Mouse (Mus musculus): Measurements from ENCODE around the gene BC024978.
"Not testable (repeated sequence)": the region's sequence is repeated elsewhere in the genome, so short reads cannot be mapped to it uniquely, and the experiment has no call there.

Gene BC024978

GRCm38 (mm10) chr7:27221939-27222338, 26.4 kb downstream of the BC024978 start:
- peak; percentile 74 for DNase-seq (ENCODE audit: extremely low read depth, low read depth, low spot score)

- DNase-seq (ENCODE audit: extremely low read depth, low read depth, low spot score): no peak
Observed at GRCm38 (mm10) chr7:27222538-27222937, 27.0 kb downstream of the BC024978 start.

GRCm38 (mm10) chr7:27224877-27225575, 29.4 kb downstream of the BC024978 start:
- DNase-seq (ENCODE audit: extremely low read depth, low read depth, low spot score): peak; percentile 84

GRCm38 (mm10) chr7:27227276-27227675, 31.7 kb downstream of the BC024978 start:
- DNase-seq (ENCODE audit: extremely low read depth, low read depth, low spot score): no peak

GRCm38 (mm10) chr7:27227676-27228075, 32.1 kb downstream of the BC024978 start:
- no peak for DNase-seq (ENCODE audit: extremely low read depth, low read depth, low spot score)

GRCm38 (mm10) chr7:27228281-27228821, 32.8 kb downstream of the BC024978 start, which contains the start of gene Itpkc:
TSS of gene Itpkc (minus strand) at chr7:27228661.
- DNase-seq (ENCODE audit: extremely low read depth, low read depth, low spot score): peak; percentile 54

GRCm38 (mm10) chr7:27228865-27229264, 33.3 kb downstream of the BC024978 start:
- DNase-seq (ENCODE audit: extremely low read depth, low read depth, low spot score): no peak

GRCm38 (mm10) chr7:27230781-27231180, 35.2 kb downstream of the BC024978 start:
- DNase-seq (ENCODE audit: extremely low read depth, low read depth, low spot score): no peak

GRCm38 (mm10) chr7:27231693-27232331, 36.2 kb downstream of the BC024978 start:
- DNase-seq (ENCODE audit: extremely low read depth, low read depth, low spot score): peak; percentile 69

GRCm38 (mm10) chr7:27232781-27233281, 37.2 kb downstream of the BC024978 start, which contains the start of gene Coq8b:
TSS of gene Coq8b (plus strand) at chr7:27233023.
- DNase-seq (ENCODE audit: extremely low read depth, low read depth, low spot score): peak; percentile 74

GRCm38 (mm10) chr7:27233300-27233699, 37.7 kb downstream of the BC024978 start:
- no peak for DNase-seq (ENCODE audit: extremely low read depth, low read depth, low spot score)

GRCm38 (mm10) chr7:27235726-27236125, 40.1 kb downstream of the BC024978 start:
- DNase-seq (ENCODE audit: extremely low read depth, low read depth, low spot score): no peak

GRCm38 (mm10) chr7:27237527-27237926, 41.9 kb downstream of the BC024978 start:
- DNase-seq (ENCODE audit: extremely low read depth, low read depth, low spot score): no peak

GRCm38 (mm10) chr7:27238568-27238967, 43.0 kb downstream of the BC024978 start:
- DNase-seq (ENCODE audit: extremely low read depth, low read depth, low spot score): no peak

GRCm38 (mm10) chr7:27243211-27243610, 47.6 kb downstream of the BC024978 start:
- DNase-seq (ENCODE audit: extremely low read depth, low read depth, low spot score): no peak

GRCm38 (mm10) chr7:27244088-27244487, 48.5 kb downstream of the BC024978 start:
- DNase-seq (ENCODE audit: extremely low read depth, low read depth, low spot score): not testable (repeated sequence)

GRCm38 (mm10) chr7:27249146-27249545, 53.6 kb downstream of the BC024978 start:
- no peak for DNase-seq (ENCODE audit: extremely low read depth, low read depth, low spot score)

GRCm38 (mm10) chr7:27249928-27250327, 54.3 kb downstream of the BC024978 start:
- no peak for DNase-seq (ENCODE audit: extremely low read depth, low read depth, low spot score)

GRCm38 (mm10) chr7:27251946-27252345, 56.4 kb downstream of the BC024978 start:
- no peak for DNase-seq (ENCODE audit: extremely low read depth, low read depth, low spot score)

GRCm38 (mm10) chr7:27255721-27256120, 60.1 kb downstream of the BC024978 start:
- DNase-seq (ENCODE audit: extremely low read depth, low read depth, low spot score): no peak

GRCm38 (mm10) chr7:27257046-27257851, 61.7 kb downstream of the BC024978 start:
- no peak for DNase-seq (ENCODE audit: extremely low read depth, low read depth, low spot score)

All from fat pad, adult 2 months (tissue).